Mouse (Mus musculus) kidney, adult 11 months (tissue): ENCODE data around the gene Lmf1.
A peak's percentile ranks its signal among the peaks of the same experiment; 100 is the strongest.

Experiments
- DNase-seq: peaks from one replicate; pipeline ENCODE4 v3.0.0; 2022

Gene Lmf1

DNA sequence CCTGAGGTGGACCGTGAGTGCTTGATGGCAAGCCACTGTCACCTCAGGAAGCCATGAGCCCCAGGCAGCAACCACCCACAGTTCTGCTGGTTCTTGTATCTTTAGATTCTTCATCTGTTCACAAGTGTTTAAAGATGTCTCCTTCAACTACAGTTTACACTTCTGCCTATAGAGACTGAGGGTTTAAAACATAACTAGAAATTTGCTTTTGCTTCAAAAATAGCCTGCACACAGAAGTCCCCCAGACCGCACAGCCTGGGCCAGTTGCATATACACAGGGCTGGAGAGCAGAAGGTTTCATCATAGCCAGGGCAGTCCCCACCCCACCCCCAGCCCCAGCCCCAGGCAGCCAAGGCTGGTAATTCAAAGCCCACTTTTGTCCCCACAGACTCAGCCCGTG lies 65.9 kb downstream of the Lmf1 start:
- no peak for DNase-seq

GRCm38 (mm10) chr17:25645661-25646060 lies 66.8 kb downstream of the Lmf1 start:
- no peak for DNase-seq

DNA sequence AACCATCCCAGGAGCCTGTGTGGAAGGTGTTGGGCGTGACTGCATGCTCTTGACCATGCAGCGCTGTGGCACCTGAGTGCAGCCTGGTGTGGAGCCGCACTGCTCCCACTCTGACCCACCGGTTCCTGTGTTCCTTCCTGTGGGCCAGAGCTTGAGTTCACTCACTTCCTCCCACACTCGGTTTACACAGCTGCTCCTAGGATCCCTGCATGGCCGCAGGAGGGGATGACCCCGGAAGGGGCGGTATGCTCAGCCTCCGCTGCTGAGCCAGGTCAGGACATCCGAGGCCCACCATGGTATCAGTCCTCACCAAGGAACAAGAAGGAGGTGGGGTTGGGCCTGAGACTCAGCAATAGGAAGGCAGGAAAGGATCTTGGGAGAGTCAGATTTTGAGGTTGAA lies 69.0 kb downstream of the Lmf1 start:
- no peak for DNase-seq

DNA sequence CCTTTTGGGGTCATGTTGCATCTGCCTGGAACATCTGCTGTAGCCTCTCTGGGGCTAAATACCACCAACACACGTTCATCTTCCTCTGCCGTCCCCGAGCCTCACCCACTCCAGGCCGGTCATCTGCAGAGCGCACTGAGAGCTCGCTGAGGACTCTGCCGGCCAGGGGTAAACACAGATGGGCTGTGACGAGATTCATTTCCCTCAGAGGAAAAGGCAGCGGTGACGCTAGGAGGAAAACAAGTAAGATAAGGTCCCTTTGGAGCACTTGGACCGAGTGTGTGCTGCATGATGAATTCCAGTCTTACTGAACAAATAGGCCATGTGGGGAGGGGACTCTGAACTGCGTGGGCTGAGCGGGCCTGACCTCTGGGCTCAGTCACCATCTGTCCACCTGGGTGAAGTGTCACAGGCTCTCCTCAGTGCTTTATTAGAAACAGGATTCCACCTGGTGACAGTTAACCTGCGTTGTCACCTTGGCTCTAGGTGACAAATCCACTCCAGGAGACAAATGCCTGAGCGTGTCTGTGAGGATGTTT lies 69.9 kb downstream of the Lmf1 start:
- DNase-seq, result no peak

- DNase-seq, result no peak
Observed at GRCm38 (mm10) chr17:25650726-25651125, 71.8 kb downstream of the Lmf1 start.

DNA sequence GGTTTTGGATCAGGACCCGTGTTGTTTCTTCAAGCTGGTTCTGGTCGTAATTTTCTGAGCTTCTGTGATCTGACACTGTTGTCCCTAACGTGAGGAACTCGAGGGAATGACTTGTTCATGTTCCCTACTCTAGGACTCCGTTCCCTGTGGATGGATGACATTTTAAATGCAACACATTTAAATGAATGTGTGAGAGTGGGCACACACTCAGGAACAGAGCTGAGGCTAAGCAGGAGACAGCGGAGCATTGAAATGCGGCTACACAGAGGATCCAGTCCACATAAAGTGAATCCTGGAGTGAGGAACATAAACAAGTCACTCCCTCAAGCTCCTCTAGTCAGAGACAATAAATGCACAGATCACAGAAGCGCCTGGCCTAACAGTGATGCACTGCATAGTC lies 73.4 kb downstream of the Lmf1 start:
- DNase-seq, result no peak

GRCm38 (mm10) chr17:25656142-25656825 lies 77.4 kb downstream of the Lmf1 start:
- no peak for DNase-seq

DNA sequence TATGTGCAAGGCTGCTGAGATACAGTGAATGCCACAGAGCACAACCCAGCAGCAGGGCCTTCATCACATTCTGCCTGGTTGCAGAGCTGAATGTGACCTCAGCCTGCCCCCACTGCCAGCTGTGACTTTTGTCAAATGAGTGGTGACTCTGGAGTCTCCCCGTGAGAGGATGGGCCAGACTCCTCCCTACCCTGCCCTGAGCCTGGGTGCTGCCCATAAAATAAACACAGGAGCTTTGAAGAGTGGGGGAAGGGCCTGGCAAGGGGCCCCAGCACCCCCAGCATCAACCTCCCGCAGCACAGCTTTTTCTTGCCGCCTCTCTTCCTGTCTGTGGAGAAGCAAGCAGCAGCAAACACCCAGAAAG lies 77.9 kb downstream of the Lmf1 start:
- no peak for DNase-seq

DNA sequence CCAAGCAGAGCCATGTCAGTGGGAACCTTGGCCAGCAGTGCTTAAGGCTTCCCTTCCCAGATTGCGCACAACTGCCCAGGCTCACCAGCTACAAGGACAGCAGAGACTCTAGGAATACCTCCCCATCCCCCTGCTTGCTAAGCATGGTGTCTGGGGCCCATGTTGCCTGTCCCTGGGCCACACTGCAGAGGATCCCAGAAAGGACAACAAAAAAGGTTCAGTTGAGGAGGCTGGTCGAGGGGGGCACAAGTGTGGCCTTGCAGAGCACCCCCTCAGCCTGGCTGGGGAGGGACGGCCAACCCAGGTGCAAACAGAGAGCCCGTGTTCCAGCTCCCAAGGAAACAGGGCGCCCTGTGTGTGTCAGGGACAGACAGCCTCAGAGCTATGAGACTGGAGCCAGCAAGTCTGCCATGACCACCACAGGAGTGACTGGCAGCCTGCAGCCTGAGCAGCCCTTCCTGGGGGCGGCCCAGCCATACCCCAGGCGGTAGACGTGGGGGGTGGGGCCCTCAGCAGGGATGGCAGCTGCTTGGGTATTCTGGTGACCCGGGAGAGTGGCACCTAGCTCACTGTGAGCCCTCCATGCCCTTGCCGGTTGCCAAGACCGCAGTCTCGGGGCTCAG lies 84.4 kb downstream of the Lmf1 start:
- DNase-seq, result no peak

GRCm38 (mm10) chr17:25665485-25665884 lies 86.6 kb downstream of the Lmf1 start:
- no peak for DNase-seq

GRCm38 (mm10) chr17:25665891-25666290 lies 87.0 kb downstream of the Lmf1 start:
- DNase-seq, result no peak

- DNase-seq, result no peak
Observed at GRCm38 (mm10) chr17:25668481-25669055, 89.7 kb downstream of the Lmf1 start.

DNA sequence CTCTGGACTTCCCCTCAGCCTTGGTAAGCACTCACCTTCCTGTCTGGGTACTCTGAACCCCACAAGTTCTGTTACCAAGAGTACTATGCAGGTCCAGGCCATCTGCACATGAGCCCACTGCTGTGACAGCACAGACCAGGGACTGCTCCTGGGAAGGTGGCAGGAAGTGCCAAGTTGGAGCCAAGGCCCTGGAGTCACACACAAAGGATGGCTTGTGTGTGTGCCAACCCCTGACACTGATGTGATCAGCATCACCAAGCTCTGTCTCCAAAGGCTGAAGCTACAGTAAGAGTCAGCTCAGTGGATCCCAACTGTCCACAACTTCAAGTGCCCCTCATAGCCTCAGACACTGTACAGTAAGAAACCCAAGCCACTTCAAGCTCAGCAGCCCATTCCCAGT lies 94.1 kb downstream of the Lmf1 start:
- no peak for DNase-seq

DNA sequence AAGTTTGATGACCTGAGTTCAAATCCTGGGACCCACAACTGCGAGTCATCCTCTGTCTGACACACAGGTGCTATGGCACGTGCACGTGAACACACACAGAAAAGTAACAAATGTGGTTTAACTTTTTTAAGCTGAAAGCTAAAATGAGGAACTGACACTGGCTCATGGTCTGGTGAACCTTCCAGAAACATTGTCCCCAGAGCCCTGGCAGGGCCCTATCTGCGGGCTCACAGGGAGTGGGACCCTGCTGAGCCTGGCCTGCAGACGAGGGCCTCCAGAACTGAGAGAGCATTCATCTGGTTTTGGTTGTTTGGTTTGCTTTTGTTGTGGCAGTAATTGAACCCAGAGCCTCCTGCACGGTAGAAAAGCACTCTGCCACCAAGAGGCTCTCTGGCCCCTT lies 99.1 kb downstream of the Lmf1 start:
- no peak for DNase-seq

DNA sequence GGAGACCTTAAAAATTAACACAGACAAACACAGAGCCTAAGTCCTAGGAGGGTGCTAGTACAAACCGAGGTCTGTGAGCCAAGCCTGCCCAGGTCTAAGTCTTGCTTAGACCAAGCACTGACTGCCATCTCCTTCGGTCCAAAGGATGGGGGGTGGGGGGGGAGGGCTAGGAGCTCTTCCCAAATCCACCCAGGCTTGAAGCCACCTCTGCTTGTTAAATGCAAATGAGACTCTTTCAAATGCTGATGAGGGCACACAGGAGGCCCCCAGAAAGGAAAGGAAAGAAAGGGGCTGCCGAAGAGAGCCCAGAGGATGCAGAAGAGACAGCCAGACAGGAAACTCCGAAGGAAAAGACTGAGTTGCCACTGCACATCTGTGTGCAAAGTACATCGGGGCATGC lies 100.9 kb downstream of the Lmf1 start:
- DNase-seq, result no peak

GRCm38 (mm10) chr17:25681636-25682035 lies 102.8 kb downstream of the Lmf1 start:
- DNase-seq, result no peak

DNA sequence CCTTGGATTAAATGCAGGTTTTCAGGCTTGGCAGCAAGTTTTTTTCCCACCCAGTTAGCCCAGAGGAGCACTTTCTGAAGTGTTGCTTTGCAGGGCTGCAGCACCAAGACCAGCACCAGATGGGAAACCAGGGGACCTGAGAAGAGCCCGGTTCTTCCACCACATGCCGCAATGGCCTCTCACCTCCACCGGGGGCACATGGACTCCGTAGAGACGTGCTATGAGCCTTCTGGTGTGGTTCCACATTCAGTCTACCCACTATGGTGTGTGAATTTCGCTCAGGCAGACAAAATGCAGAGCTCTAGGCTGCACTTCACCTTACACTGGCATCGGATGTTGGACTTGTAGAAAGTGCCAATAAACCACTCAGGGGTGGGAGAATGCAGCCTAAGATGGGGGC lies 107.4 kb downstream of the Lmf1 start:
- DNase-seq, result no peak

DNA sequence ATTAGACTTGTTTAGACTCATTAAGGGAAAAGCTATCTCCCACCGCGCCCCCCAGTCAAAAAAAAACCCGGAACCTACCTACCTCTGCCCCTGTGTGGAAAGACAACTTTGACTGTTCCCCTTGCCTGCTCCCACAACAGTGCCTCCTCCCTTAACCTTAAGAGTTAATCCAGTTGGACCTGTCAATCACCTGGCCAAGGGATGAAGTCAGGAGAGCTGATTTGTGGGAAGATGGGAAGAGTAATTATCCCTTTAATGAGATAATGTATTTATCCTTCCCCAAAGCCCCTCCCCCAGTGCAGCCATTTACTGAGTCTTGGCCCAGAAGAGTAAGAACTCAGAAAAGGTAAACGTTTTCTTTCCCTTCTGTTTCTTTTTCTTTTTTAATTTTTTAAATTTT lies 110.0 kb downstream of the Lmf1 start:
- DNase-seq, result no peak

- no peak for DNase-seq
Observed at GRCm38 (mm10) chr17:25696263-25696662, 117.4 kb downstream of the Lmf1 start.

DNA sequence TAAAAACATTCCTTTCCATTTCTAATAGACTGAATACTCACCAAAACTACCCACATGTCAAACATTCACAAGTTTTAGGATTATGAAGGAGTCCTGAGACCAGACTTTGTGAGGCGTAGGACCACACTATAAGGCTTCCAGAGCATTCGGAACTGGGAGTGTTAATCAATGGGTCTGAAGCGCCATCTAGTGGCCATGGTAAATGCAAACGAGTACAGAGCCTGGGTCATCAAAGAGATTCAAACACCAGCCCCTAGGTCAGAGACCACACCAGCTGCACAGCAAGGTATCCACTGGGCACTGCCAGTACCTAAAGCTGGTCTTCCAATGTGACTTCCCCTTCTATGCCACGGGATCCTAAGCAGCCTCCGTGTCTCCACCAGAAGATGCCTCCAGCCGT lies 119.6 kb downstream of the Lmf1 start:
- DNase-seq, result peak; percentile 25

GRCm38 (mm10) chr17:25700863-25701496 lies 122.1 kb downstream of the Lmf1 start:
- DNase-seq, result no peak

- DNase-seq, result no peak
Observed at GRCm38 (mm10) chr17:25709994-25710393, 131.1 kb downstream of the Lmf1 start.

GRCm38 (mm10) chr17:25711136-25711535 lies 132.3 kb downstream of the Lmf1 start:
- DNase-seq, result no peak
